Mouse (Mus musculus) olfactory bulb, adult 2 months (tissue): Measurements from ENCODE around the gene Pax9. TPM values are rescaled to one million over a fixed set of nuclear protein-coding genes. Genes with fewer than 3 reads are reported as not detected.

Experiments
- H3K27ac ChIP-seq: fragments of 200-500 bp; 2 replicates; pipeline ENCODE4 v1.5.1; 2012; ENCODE audit warnings: low read depth, low read length; ENCODE audit not compliant: insufficient read depth
- H3K4me1 ChIP-seq: fragments of 200-500 bp; 2 replicates; pipeline ENCODE4 v1.6.1; 2012; ENCODE audit warnings: low read length; ENCODE audit not compliant: control insufficient read depth, insufficient read depth
- H3K4me3 ChIP-seq: fragments of 200-500 bp; 2 replicates; pipeline ENCODE4 v1.5.1; 2012; ENCODE audit warnings: mild to moderate bottlenecking, low read depth, low read length, moderate library complexity; ENCODE audit not compliant: insufficient read depth
- CTCF ChIP-seq: fragments of 200-500 bp; IDR thresholded peaks from 2 replicates; pipeline ENCODE4 v1.5.1; 2012; ENCODE audit warnings: low read depth, mild to moderate bottlenecking, low read length, moderate library complexity; ENCODE audit not compliant: insufficient read depth
- POLR2A ChIP-seq: fragments of 200-500 bp; IDR thresholded peaks from 2 replicates; pipeline ENCODE4 v1.6.1; 2012; ENCODE audit warnings: mild to moderate bottlenecking, low read depth, low read length, moderate library complexity; ENCODE audit not compliant: insufficient read depth
- WGBS: fragments of 180-500 bp; shearing (Covaris S2); methylation state at CpG from one replicate; pipeline ENCODE4 v1.1.7; 2018; 5-methylcytosine and 5-hydroxymethylcytosine counted together
- polyA plus RNA-seq: library from polyadenylated mRNA; stranded (reverse); fragments of >200 nt; gene quantifications from 2 replicates; pipeline ENCODE4 v1.2.4, GENCODE M21; 2012; ENCODE audit warnings: low replicate concordance; ENCODE audit not compliant: missing spikeins, insufficient read depth, insufficient read length

The Pax9 gene
- polyA plus RNA-seq, 1 experiment: not detected

DNA sequence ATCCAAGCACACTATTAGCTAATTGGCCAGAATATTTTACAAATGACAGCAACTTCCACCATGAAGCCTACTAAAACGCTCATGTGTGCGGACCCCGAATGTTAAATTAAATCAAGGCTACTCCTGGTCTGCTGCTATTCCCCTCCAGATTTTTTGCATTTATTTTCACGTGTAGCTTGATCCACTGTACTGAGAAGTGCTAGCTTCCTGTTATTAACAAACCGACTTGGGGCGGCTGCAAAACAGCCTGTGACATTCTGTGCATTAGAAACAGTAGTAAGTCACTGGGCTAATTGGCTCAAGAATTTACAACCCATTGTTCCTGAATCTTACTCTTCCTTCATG lies 27.1 kb downstream of the Pax9 start:
- Histone ChIP-seq H3K4me1 (no peaks in the 10 kb centered on the region), H3K27ac (no peak overlapping the region), H3K4me3 (no peak overlapping the region)
- TF ChIP-seq CTCF (no peak), POLR2A (no peak)
- WGBS: 39% methylated on average over 6 of the region's 6 CpGs

DNA sequence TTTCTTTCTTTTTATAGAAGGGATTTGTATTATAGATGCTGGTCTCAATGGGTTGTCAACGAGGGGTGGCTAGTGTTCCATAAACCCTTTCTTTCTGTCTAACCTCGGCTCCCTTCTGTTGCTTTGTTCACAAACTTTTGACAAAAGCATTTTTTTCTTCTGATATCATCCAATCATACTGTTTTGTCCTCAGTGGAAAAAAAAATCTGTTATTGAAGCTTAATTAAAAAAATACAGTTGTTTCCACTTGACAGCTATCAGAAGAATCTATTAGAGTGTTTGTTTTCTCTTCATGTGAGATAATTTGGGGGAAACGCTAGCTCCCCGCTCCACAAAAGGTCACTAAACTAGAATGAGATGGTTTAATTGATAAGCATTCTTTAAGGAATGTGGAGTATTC lies 36.1 kb downstream of the Pax9 start:
- no peaks in the 10 kb centered on the region for H3K4me1 ChIP-seq
- TF ChIP-seq POLR2A: no peak
- no peak for TF ChIP-seq CTCF
- H3K27ac ChIP-seq: no peak overlapping the region
- 30% methylated on average over 4 of the region's 4 CpGs for WGBS
- no peak overlapping the region for H3K4me3 ChIP-seq

DNA sequence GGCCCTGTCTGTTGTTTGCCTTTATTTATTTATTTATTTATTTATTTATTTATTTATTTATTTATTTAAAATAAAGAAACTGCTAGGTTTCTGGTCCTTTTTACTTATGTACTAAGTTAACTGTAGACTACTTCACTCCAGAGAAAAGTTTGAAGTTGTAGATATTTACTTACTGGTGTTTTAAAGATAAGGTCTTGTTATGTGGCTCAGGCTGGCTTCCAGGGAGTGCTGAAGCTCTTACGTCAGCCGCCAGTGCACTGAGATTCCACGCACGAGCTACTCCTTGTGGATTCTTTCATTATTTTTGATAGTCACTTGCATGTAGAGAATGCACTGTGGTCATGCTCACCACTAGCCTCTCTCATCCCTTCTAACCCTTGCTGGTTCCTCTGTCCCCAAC lies 45.5 kb downstream of the Pax9 start:
- Histone ChIP-seq H3K27ac (no peak overlapping the region), H3K4me3 (no peak overlapping the region), H3K4me1 (no peaks in the 10 kb centered on the region)
- TF ChIP-seq POLR2A: no peak
- no peak for TF ChIP-seq CTCF
- 98% methylated on average over 4 of the region's 4 CpGs for WGBS

Other genes starting within 250 kb of the Pax9 start
- not detected in 2 replicates for gene Nkx2-1, start 154.9 kb upstream of the Pax9 start, polyA plus RNA-seq
- gene Nkx2-9, start 78.5 kb upstream of the Pax9 start, polyA plus RNA-seq: not detected in 2 replicates